Mouse (Mus musculus): ENCODE results near the gene Jam3. TPM values are rescaled to one million over a fixed set of nuclear protein-coding genes. Genes with fewer than 3 reads are reported as not detected.

Jam3 gene
- total RNA-seq, 2 experiments from 2014 or later = 27.3 to 32.7 TPM

Other genes starting within 250 kb of the Jam3 start
- gene Gm1110, start 232.3 kb downstream of the Jam3 start, total RNA-seq (2021) = not detected
- gene Acad8, start 155.9 kb downstream of the Jam3 start, total RNA-seq (2021) = 10 to 100 TPM; 28.5 to 32.4 TPM
- gene Thyn1, start 155.7 kb downstream of the Jam3 start, total RNA-seq (2021) = 10 to 100 TPM; 63.7 to 64.9 TPM
- 100 to 1,000 TPM in 1 of 2 experiments, 10 to 100 TPM in 1; 95.3 to 103 TPM for gene Vps26b, start 125.4 kb downstream of the Jam3 start, total RNA-seq (2021)
- 10 to 100 TPM; 17.4 to 18.3 TPM for gene Ncapd3, start 125.2 kb downstream of the Jam3 start, total RNA-seq (2021)
- 10 to 100 TPM; 64.8 to 67.9 TPM for gene Igsf9b, start 143.8 kb upstream of the Jam3 start, total RNA-seq (2021)
- gene Spata19, start 241.4 kb upstream of the Jam3 start, total RNA-seq (2021) = 1 to 10 TPM in 1 of 2 experiments, under 1 TPM in 1; 0.59 to 1.7 TPM

Measured in left cerebral cortex, adult 18-20 months (tissue).